Mouse (Mus musculus) olfactory bulb, adult 2 months (tissue): ENCODE results near the gene Avpi1. TPM values are rescaled to one million over a fixed set of nuclear protein-coding genes. Genes with fewer than 3 reads are reported as not detected.

Experiments used
- H3K27ac ChIP-seq: fragments of 200-500 bp; 2 replicates; pipeline ENCODE4 v1.5.1; 2012; ENCODE audit warnings: low read depth, low read length; ENCODE audit not compliant: insufficient read depth
- H3K4me1 ChIP-seq: fragments of 200-500 bp; 2 replicates; pipeline ENCODE4 v1.6.1; 2012; ENCODE audit warnings: low read length; ENCODE audit not compliant: control insufficient read depth, insufficient read depth
- H3K4me3 ChIP-seq: fragments of 200-500 bp; 2 replicates; pipeline ENCODE4 v1.5.1; 2012; ENCODE audit warnings: mild to moderate bottlenecking, low read depth, low read length, moderate library complexity; ENCODE audit not compliant: insufficient read depth
- CTCF ChIP-seq: fragments of 200-500 bp; IDR thresholded peaks from 2 replicates; pipeline ENCODE4 v1.5.1; 2012; ENCODE audit warnings: low read depth, mild to moderate bottlenecking, low read length, moderate library complexity; ENCODE audit not compliant: insufficient read depth
- POLR2A ChIP-seq: fragments of 200-500 bp; IDR thresholded peaks from 2 replicates; pipeline ENCODE4 v1.6.1; 2012; ENCODE audit warnings: mild to moderate bottlenecking, low read depth, low read length, moderate library complexity; ENCODE audit not compliant: insufficient read depth
- WGBS: fragments of 180-500 bp; shearing (Covaris S2); methylation state at CpG from one replicate; pipeline ENCODE4 v1.1.7; 2018; 5-methylcytosine and 5-hydroxymethylcytosine counted together
- polyA plus RNA-seq: library from polyadenylated mRNA; stranded (reverse); fragments of >200 nt; gene quantifications from 2 replicates; pipeline ENCODE4 v1.2.4, GENCODE M21; 2012; ENCODE audit warnings: low replicate concordance; ENCODE audit not compliant: missing spikeins, insufficient read depth, insufficient read length

Avpi1 gene
- polyA plus RNA-seq, 1 experiment, result not detected

- Histone ChIP-seq H3K4me3 (no peak within 1 kb of the TSS), H3K4me1 (peaks cover 7% of the 10 kb centered on the region), H3K27ac (no peak within 1 kb of the TSS)
- WGBS, result 61% methylated on average over 5 of the region's 5 CpGs
- TF ChIP-seq CTCF, result no peak
- no peak for TF ChIP-seq POLR2A
These were observed 34.9 kb upstream of the Avpi1 start, which contains the start of gene Zfyve27 for GRCm38 (mm10) chr19:42163764-42164163. TSS of gene Zfyve27 (plus strand) at chr19:42163951.

- H3K4me1 ChIP-seq, result no peaks in the 10 kb centered on the region
- TF ChIP-seq CTCF (no peak), POLR2A (no peak)
- H3K27ac ChIP-seq, result no peak overlapping the region
- H3K4me3 ChIP-seq, result no peak overlapping the region
- 73% methylated on average over 13 of the region's 13 CpGs for WGBS
These were observed 29.6 kb upstream of the Avpi1 start for GRCm38 (mm10) chr19:42158246-42159017.

- WGBS, result 66% methylated on average over 12 of the region's 12 CpGs
- TF ChIP-seq POLR2A (no peak), CTCF (no peak)
- Histone ChIP-seq H3K4me1 (no peaks in the 10 kb centered on the region), H3K4me3 (no peak overlapping the region), H3K27ac (no peak overlapping the region)
These were observed 28.8 kb upstream of the Avpi1 start for GRCm38 (mm10) chr19:42157493-42158237.

- TF ChIP-seq POLR2A, result no peak
- peak; percentile 73 for TF ChIP-seq CTCF
- Histone ChIP-seq H3K4me3 (no peak overlapping the region), H3K4me1 (peaks cover 27% of the 10 kb centered on the region), H3K27ac (no peak overlapping the region)
- 6% methylated on average over 6 of the region's 6 CpGs for WGBS
These were observed 23.1 kb upstream of the Avpi1 start for GRCm38 (mm10) chr19:42151990-42152389.

- Histone ChIP-seq H3K4me1 (peaks cover 28% of the 10 kb centered on the region), H3K27ac (peak overlapping the region; percentile 84; the same call in 1 of the 2 replicates), H3K4me3 (peak overlapping the region; percentile 57)
- 41% methylated on average over 7 of the region's 7 CpGs for WGBS
- TF ChIP-seq CTCF (no peak), POLR2A (no peak)
These were observed 19.7 kb upstream of the Avpi1 start for GRCm38 (mm10) chr19:42148569-42148860.

GRCm38 (mm10) chr19:42147769-42148568 is 19.1 kb upstream of the Avpi1 start:
- 1% methylated on average over 63 of the region's 63 CpGs for WGBS
- H3K4me3 ChIP-seq, result peak overlapping the region; percentile 57
- TF ChIP-seq CTCF, result no peak
- TF ChIP-seq POLR2A, result no peak
- peaks cover 28% of the 10 kb centered on the region for H3K4me1 ChIP-seq
- H3K27ac ChIP-seq, result peak overlapping the region; percentile 84

- peak within 1 kb of the TSS; percentile 57 for H3K4me3 ChIP-seq
- TF ChIP-seq CTCF (no peak), POLR2A (peak; percentile 52; the same call in 1 of the 2 replicates)
- 7% methylated on average over 57 of the region's 57 CpGs for WGBS
- H3K27ac ChIP-seq, result peak within 1 kb of the TSS; percentile 84
- peaks cover 28% of the 10 kb centered on the region for H3K4me1 ChIP-seq
These were observed 18.4 kb upstream of the Avpi1 start, which contains the start of gene Marveld1 for GRCm38 (mm10) chr19:42147170-42147768. TSS of gene Marveld1 (plus strand) at chr19:42147400.

- no peak for TF ChIP-seq POLR2A
- TF ChIP-seq CTCF, result no peak
- Histone ChIP-seq H3K27ac (no peak overlapping the region), H3K4me1 (peaks cover 26% of the 10 kb centered on the region), H3K4me3 (no peak overlapping the region)
- 94% methylated on average over 9 of the region's 9 CpGs for WGBS
These were observed 17.6 kb upstream of the Avpi1 start for GRCm38 (mm10) chr19:42146276-42147010.
